Mouse (Mus musculus) ES-E14 (cell line): ENCODE measurements around the gene Usp49. TPM values are rescaled to one million over a fixed set of nuclear protein-coding genes. Genes with fewer than 3 reads are reported as not detected.

ENCODE experiments used
- DNase-seq: peaks from one replicate; pipeline ENCODE4 v3.0.0-alpha.2; 2013; ENCODE audit warnings: low read depth, low spot score
- H3K27ac ChIP-seq: 2 replicates; pipeline ENCODE4 v1.5.1; 2012; ENCODE audit warnings: low read depth, mild to moderate bottlenecking, low read length, moderate library complexity, mixed read lengths; ENCODE audit not compliant: poor library complexity, insufficient read depth, severe bottlenecking
- H3K36me3 ChIP-seq: 2 replicates; pipeline ENCODE4 v1.6.1; 2012; ENCODE audit warnings: mild to moderate bottlenecking, low read length, moderate library complexity, mixed read lengths; ENCODE audit not compliant: control insufficient read depth, poor library complexity, insufficient read depth, severe bottlenecking
- H3K4me1 ChIP-seq, 2 experiments: fragments of 150-350 bp in 1 of 2; sonication (generic) in 1 of 2; 2 replicates each; pipeline ENCODE4 v1.6.1; 2012; ENCODE audit warnings: low read length in 2 of 2, mild to moderate bottlenecking in 1 of 2, mixed read lengths in 1 of 2; ENCODE audit not compliant: control insufficient read depth in 2 of 2, insufficient read depth in 2 of 2, poor library complexity in 1 of 2
- H3K4me3 ChIP-seq, 2 experiments: fragments of 150-350 bp in 1 of 2; sonication (generic) in 1 of 2; 2 replicates each; pipeline ENCODE4 v1.5.1; 2012; ENCODE audit warnings: low read length in 2 of 2, low read depth in 1 of 2, mild to moderate bottlenecking in 1 of 2, mixed read lengths in 1 of 2; ENCODE audit not compliant: insufficient read depth in 1 of 2, poor library complexity in 1 of 2, severe bottlenecking in 1 of 2
- H3K9ac ChIP-seq: 2 replicates; pipeline ENCODE4 v1.6.1; 2012; ENCODE audit warnings: low read depth, mild to moderate bottlenecking, low read length, mixed read lengths; ENCODE audit not compliant: poor library complexity, insufficient read depth, severe bottlenecking
- H3K9me3 ChIP-seq: fragments of 150-350 bp; sonication (generic); 2 replicates; pipeline ENCODE4 v1.6.1; 2012; ENCODE audit warnings: low read depth, mild to moderate bottlenecking, low read length; ENCODE audit not compliant: control insufficient read depth, insufficient read depth
- CHD2 ChIP-seq: IDR thresholded peaks from 2 replicates; pipeline ENCODE4 v1.6.1; 2014; ENCODE audit warnings: mild to moderate bottlenecking, low read depth, low read length, inconsistent platforms
- HCFC1 ChIP-seq: IDR thresholded peaks from 2 replicates; pipeline ENCODE4 v1.6.1; 2012; ENCODE audit warnings: low read length, inconsistent platforms, borderline replicate concordance; ENCODE audit not compliant: insufficient read depth
- MAFK ChIP-seq: IDR thresholded peaks from 2 replicates; pipeline ENCODE4 v1.6.1; 2014; ENCODE audit warnings: mild to moderate bottlenecking, low read depth, low read length, inconsistent platforms; ENCODE audit not compliant: insufficient read depth
- ZC3H11A ChIP-seq: IDR thresholded peaks from 2 replicates; pipeline ENCODE4 v1.6.1; 2012; ENCODE audit warnings: low read depth, mild to moderate bottlenecking, inconsistent platforms, low read length, borderline replicate concordance
- ZNF384 ChIP-seq: IDR thresholded peaks from 2 replicates; pipeline ENCODE4 v1.6.1; 2012; ENCODE audit warnings: low read depth, low read length, inconsistent platforms
- in situ Hi-C, 2 experiments: fragments of 600-800 bp; cut with MboI; formaldehyde crosslinking; loops; one replicate each; pipeline ENCODE4 v1.15.1; 2025; ENCODE audit warnings: low sequenced_read_pairs in 2 of 2, inconsistent platforms in 1 of 2; ENCODE audit not compliant: unreplicated experiment in 2 of 2
- total RNA-seq: library from RNA; depleted of rRNA; stranded (reverse); fragments of 300-350 nt; gene quantifications from 2 replicates; pipeline ENCODE4 v1.2.3, GENCODE M21; 2012

The Usp49 gene
- total RNA-seq, 1 experiment: 10.0 TPM

- no peaks in the 10 kb centered on the region for H3K9me3 ChIP-seq
- no peak overlapping the region for H3K9ac ChIP-seq
- H3K36me3 ChIP-seq: peaks cover 7% of the 10 kb centered on the region; the same call in 1 of the 2 replicates
- H3K4me3 ChIP-seq: no peak overlapping the region
- in situ Hi-C loops: no loop called here
- H3K4me1 ChIP-seq: 0 out of 4 replicates have a peak, but pooled peaks cover 0 to 3% of the 10 kb centered on the region in 2 experiments
- no peak for DNase-seq
- TF ChIP-seq HCFC1 (no peak), MAFK (no peak), ZNF384 (no peak), CHD2 (no peak), ZC3H11A (no peak)
- H3K27ac ChIP-seq: no peak overlapping the region
These were observed 2.7 kb upstream of the Usp49 start for GRCm38 (mm10) chr17:47627791-47628190.

GRCm38 (mm10) chr17:47628851-47629676 lies 1.4 kb upstream of the Usp49 start:
- TF ChIP-seq ZC3H11A (no peak), MAFK (0 out of 2 replicates have a peak, but pooled peaks have one; percentile 2), ZNF384 (peak; percentile 96), HCFC1 (no peak), CHD2 (0 out of 2 replicates have a peak, but pooled peaks have one; percentile 12)
- Histone ChIP-seq H3K36me3 (no peaks in the 10 kb centered on the region), H3K4me1 (0 out of 4 replicates have a peak, but pooled peaks cover 0 to 3% of the 10 kb centered on the region in 2 experiments), H3K27ac (peak overlapping the region; percentile 95), H3K4me3 (peak overlapping the region; percentile 54 to 98), H3K9ac (peak overlapping the region; percentile 90), H3K9me3 (no peaks in the 10 kb centered on the region)
- in situ Hi-C loops: no loop called here
- DNase-seq: peak; percentile 90

- Histone ChIP-seq H3K4me1 (0 out of 4 replicates have a peak, but pooled peaks cover 0 to 3% of the 10 kb centered on the region in 2 experiments), H3K4me3 (peak overlapping the region; percentile 79 to 98)
- TF ChIP-seq HCFC1 (no peak), MAFK (no peak), ZNF384 (peak; percentile 84), ZC3H11A (no peak), CHD2 (no peak)
These were observed 493 bp upstream of the Usp49 start for GRCm38 (mm10) chr17:47629717-47630677.

GRCm38 (mm10) chr17:47632181-47632840 lies 1.8 kb downstream of the Usp49 start:
- in situ Hi-C loops: no loop called here
- 0 out of 4 replicates have a peak, but pooled peaks cover 0 to 3% of the 10 kb centered on the region in 2 experiments for H3K4me1 ChIP-seq
- H3K4me3 ChIP-seq: no peak overlapping the region
- H3K27ac ChIP-seq: no peak overlapping the region
- TF ChIP-seq ZNF384 (no peak), MAFK (no peak), ZC3H11A (no peak), HCFC1 (no peak), CHD2 (no peak)
- H3K9me3 ChIP-seq: no peaks in the 10 kb centered on the region
- no peaks in the 10 kb centered on the region for H3K36me3 ChIP-seq
- DNase-seq: no peak
- no peak overlapping the region for H3K9ac ChIP-seq

More at GRCm38 (mm10) chr17:47629717-47630677, 493 bp upstream of the Usp49 start:
- in situ Hi-C loops: no loop called here
- peak overlapping the region; percentile 72 for H3K9ac ChIP-seq
- peak overlapping the region; percentile 69; the same call in 1 of the 2 replicates for H3K27ac ChIP-seq
- no peaks in the 10 kb centered on the region for H3K9me3 ChIP-seq
- no peak for DNase-seq
- no peaks in the 10 kb centered on the region for H3K36me3 ChIP-seq
